Mouse (Mus musculus) MEL (cell line): Measurements from ENCODE around the gene Cep295nl. TPM values are rescaled to one million over a fixed set of nuclear protein-coding genes. Genes with fewer than 3 reads are reported as not detected.

Experiments
- DNase-seq: peaks from one replicate; pipeline ENCODE4 v3.0.0; 2011; ENCODE audit warnings: low read depth, low spot score
- H3K27ac ChIP-seq: 2 replicates; pipeline ENCODE4 v1.5.1; 2012; ENCODE audit warnings: low read depth, mild to moderate bottlenecking, control low read depth, low read length, moderate library complexity; ENCODE audit not compliant: control insufficient read depth
- H3K27me3 ChIP-seq, 2 experiments: fragments of 150-350 bp in 1 of 2; sonication (generic) in 1 of 2; 2 replicates each; pipeline ENCODE4 v1.6.1; 2012; ENCODE audit warnings: low read length in 2 of 2, mild to moderate bottlenecking in 2 of 2, improper control_type of control experiment in 1 of 2, moderate library complexity in 1 of 2; ENCODE audit not compliant: insufficient read depth in 2 of 2, control insufficient read depth in 1 of 2
- H3K36me3 ChIP-seq, 2 experiments: 2 replicates each; pipeline ENCODE4 v1.6.1; 2012 to 2014; ENCODE audit warnings: low read length in 2 of 2, improper control_type of control experiment in 1 of 2, inconsistent platforms in 1 of 2, mild to moderate bottlenecking in 1 of 2; ENCODE audit not compliant: insufficient read depth in 2 of 2, control insufficient read depth in 1 of 2
- H3K4me1 ChIP-seq, 2 experiments: fragments of 150-350 bp in 1 of 2; sonication (generic) in 1 of 2; 2 replicates each; pipeline ENCODE4 v1.6.1; 2012; ENCODE audit warnings: low read length in 2 of 2, improper control_type of control experiment in 1 of 2, mild to moderate bottlenecking in 1 of 2; ENCODE audit not compliant: insufficient read depth in 2 of 2, control insufficient read depth in 1 of 2
- H3K4me3 ChIP-seq, 2 experiments: fragments of 150-350 bp in 1 of 2; sonication (generic) in 1 of 2; 2 replicates each; pipeline ENCODE4 v1.5.1; 2012; ENCODE audit warnings: low read depth in 2 of 2, low read length in 2 of 2, mild to moderate bottlenecking in 2 of 2, moderate library complexity in 2 of 2, control low read depth in 1 of 2, improper control_type of control experiment in 1 of 2; ENCODE audit not compliant: control insufficient read depth in 1 of 2, insufficient read depth in 1 of 2
- H3K79me2 ChIP-seq: 2 replicates; pipeline ENCODE4 v1.6.1; 2012; ENCODE audit warnings: mild to moderate bottlenecking, low read length, moderate library complexity; ENCODE audit not compliant: control insufficient read depth, poor library complexity, insufficient read depth
- H3K9ac ChIP-seq: 2 replicates; pipeline ENCODE4 v1.6.1; 2012; ENCODE audit warnings: low read depth, mild to moderate bottlenecking, control low read depth, low read length, moderate library complexity; ENCODE audit not compliant: control insufficient read depth, poor library complexity, severe bottlenecking
- H3K9me3 ChIP-seq: fragments of 150-350 bp; sonication (generic); replicated peaks from 2 replicates; pipeline ENCODE4 v1.6.1; 2012; ENCODE audit warnings: mild to moderate bottlenecking, low read length, improper control_type of control experiment, moderate library complexity; ENCODE audit not compliant: insufficient read depth
- CHD2 ChIP-seq: IDR thresholded peaks from 2 replicates; pipeline ENCODE4 v1.6.1; 2011; ENCODE audit warnings: low read length, improper control_type of control experiment
- E2F4 ChIP-seq: IDR thresholded peaks from 2 replicates; pipeline ENCODE4 v1.6.1; 2011; ENCODE audit warnings: low read depth, low read length, improper control_type of control experiment, borderline replicate concordance
- ELF1 ChIP-seq: IDR thresholded peaks from 2 replicates; pipeline ENCODE4 v1.6.1; 2014; ENCODE audit warnings: low read depth, mild to moderate bottlenecking, inconsistent platforms, low read length, improper control_type of control experiment, moderate library complexity
- EP300 ChIP-seq, 2 experiments: IDR thresholded peaks; 2 replicates each; pipeline ENCODE4 v1.6.1; 2011; ENCODE audit warnings: improper control_type of control experiment in 2 of 2, low read length in 2 of 2, low read depth in 1 of 2, mild to moderate bottlenecking in 1 of 2
- ETS1 ChIP-seq: IDR thresholded peaks from 2 replicates; pipeline ENCODE4 v1.6.1; 2012; ENCODE audit warnings: low read depth, mild to moderate bottlenecking, inconsistent platforms, low read length, improper control_type of control experiment, moderate library complexity
- GATA1 ChIP-seq: IDR thresholded peaks from 2 replicates; pipeline ENCODE4 v1.6.1; 2011; ENCODE audit warnings: low read depth, low read length, improper control_type of control experiment
- JUND ChIP-seq: IDR thresholded peaks from 2 replicates; pipeline ENCODE4 v1.6.1; 2011; ENCODE audit warnings: low read depth, mild to moderate bottlenecking, improper control_type of control experiment, low read length
- MAFK ChIP-seq: IDR thresholded peaks from 2 replicates; pipeline ENCODE4 v1.6.1; 2011; ENCODE audit warnings: low read depth, mild to moderate bottlenecking, low read length, improper control_type of control experiment, borderline replicate concordance
- MAX ChIP-seq: IDR thresholded peaks from 2 replicates; pipeline ENCODE4 v1.6.1; 2011; ENCODE audit warnings: low read length, improper control_type of control experiment
- MEF2A ChIP-seq: IDR thresholded peaks from 2 replicates; pipeline ENCODE4 v1.6.1; 2014; ENCODE audit warnings: low read depth, mild to moderate bottlenecking, inconsistent platforms, low read length, improper control_type of control experiment; ENCODE audit not compliant: poor library complexity, insufficient replicate concordance, severe bottlenecking; ENCODE audit errors: extremely low read depth
- MXI1 ChIP-seq: IDR thresholded peaks from 2 replicates; pipeline ENCODE4 v1.6.1; 2011; ENCODE audit warnings: mild to moderate bottlenecking, low read depth, low read length, improper control_type of control experiment
- MYC ChIP-seq: IDR thresholded peaks from 2 replicates; pipeline ENCODE4 v1.6.1; 2011; ENCODE audit warnings: low read depth, mild to moderate bottlenecking, low read length, improper control_type of control experiment, moderate library complexity
- NELFE ChIP-seq: IDR thresholded peaks from 2 replicates; pipeline ENCODE4 v1.6.1; 2011; ENCODE audit warnings: low read depth, low read length, improper control_type of control experiment
- NRF1 ChIP-seq: IDR thresholded peaks from 2 replicates; pipeline ENCODE4 v1.6.1; 2014; ENCODE audit warnings: low read depth, mild to moderate bottlenecking, inconsistent platforms, low read length, improper control_type of control experiment, moderate library complexity; ENCODE audit not compliant: poor library complexity, insufficient read depth, severe bottlenecking
- POLR2AphosphoS2 ChIP-seq: IDR thresholded peaks from 2 replicates; pipeline ENCODE4 v1.6.1; 2011; ENCODE audit warnings: low read length, improper control_type of control experiment
- RAD21 ChIP-seq: IDR thresholded peaks from 2 replicates; pipeline ENCODE4 v1.6.1; 2011; ENCODE audit warnings: mild to moderate bottlenecking, low read depth, low read length, improper control_type of control experiment
- RCOR1 ChIP-seq: IDR thresholded peaks from 2 replicates; pipeline ENCODE4 v1.6.1; 2012; ENCODE audit warnings: low read depth, mild to moderate bottlenecking, inconsistent platforms, low read length, improper control_type of control experiment
- SMC3 ChIP-seq: IDR thresholded peaks from 2 replicates; pipeline ENCODE4 v1.6.1; 2011; ENCODE audit warnings: low read depth, low read length, improper control_type of control experiment
- TAL1 ChIP-seq: IDR thresholded peaks from 2 replicates; pipeline ENCODE4 v1.6.1; 2012; ENCODE audit warnings: mild to moderate bottlenecking, inconsistent platforms, low read length, moderate library complexity, mixed read lengths
- TCF12 ChIP-seq: IDR thresholded peaks from 2 replicates; pipeline ENCODE4 v1.6.1; 2014; ENCODE audit warnings: low read depth, mild to moderate bottlenecking, inconsistent platforms, low read length, improper control_type of control experiment, moderate library complexity
- USF1 ChIP-seq: IDR thresholded peaks from 2 replicates; pipeline ENCODE4 v1.6.1; 2014; ENCODE audit warnings: low read depth, mild to moderate bottlenecking, inconsistent platforms, low read length, improper control_type of control experiment, moderate library complexity
- ZC3H11A ChIP-seq: IDR thresholded peaks from 2 replicates; pipeline ENCODE4 v1.6.1; 2012; ENCODE audit warnings: low read depth, mild to moderate bottlenecking, inconsistent platforms, low read length, improper control_type of control experiment
- ZKSCAN1 ChIP-seq: IDR thresholded peaks from 2 replicates; pipeline ENCODE4 v1.6.1; 2012; ENCODE audit warnings: low read depth, mild to moderate bottlenecking, inconsistent platforms, low read length, improper control_type of control experiment, moderate library complexity
- polyA plus RNA-seq, 2 experiments: library from polyadenylated mRNA; stranded (reverse) in 1 of 2; unstranded in 1 of 2; fragments of >175 nt in 1 of 2; fragments of >200 nt in 1 of 2; gene quantifications; 2 replicates each; pipeline versions ENCODE4 v1.2.1 to v1.2.4; 2012; ENCODE audit warnings: low replicate concordance in 2 of 2, low read depth in 1 of 2; ENCODE audit not compliant: insufficient read length in 2 of 2, insufficient read depth in 1 of 2, missing spikeins in 1 of 2
- total RNA-seq: library from RNA; depleted of rRNA; stranded (reverse); fragments of 300-350 nt; gene quantifications from 2 replicates; pipeline ENCODE4 v1.2.3, GENCODE M21; 2012

Gene Cep295nl
- total and polyA plus RNA-seq, 3 experiments, result not detected

- TF ChIP-seq ZC3H11A (no peak), MYC (peak; percentile 100), JUND (no peak), MAFK (no peak), CHD2 (no peak), MXI1 (peak; percentile 100), ZKSCAN1 (no peak), MEF2A (no peak), SMC3 (no peak), TAL1 (no peak), E2F4 (no peak), USF1 (peak; percentile 88), POLR2AphosphoS2 (peak; percentile 99), NRF1 (peak; percentile 89)
Observed at GRCm38 (mm10) chr11:118289999-118290889, 52.1 kb downstream of the Cep295nl start, which contains the start of gene Usp36 (continued).

- Histone ChIP-seq H3K27me3 (peaks cover 0 to 9% of the 10 kb centered on the region in 2 experiments; a peak in 2 of 4 replicates), H3K79me2 (peaks cover 30% of the 10 kb centered on the region), H3K4me1 (peaks cover 0 to 14% of the 10 kb centered on the region in 2 experiments; a peak in 2 of 4 replicates), H3K9ac (peak overlapping the region; percentile 90), H3K36me3 (peaks cover 0 to 11% of the 10 kb centered on the region in 2 experiments; a peak in 2 of 4 replicates), H3K27ac (peak overlapping the region; percentile 63), H3K4me3 (peak overlapping the region; percentile 84 to 91), H3K9me3 (no peaks in the 10 kb centered on the region)
- TF ChIP-seq EP300 (IDR thresholded peaks at IDR 0.05; ENCODE audit: low read depth in 1 of 2, low read length in 2 of 2) (0 out of 4 replicates have a peak, but pooled peaks of 1 of the 2 experiments have one; percentile 7), ETS1 (no peak), RCOR1 (no peak), GATA1 (no peak), MXI1 (no peak), POLR2AphosphoS2 (no peak), NELFE (no peak), RAD21 (no peak), ELF1 (no peak), MAX (no peak), ZC3H11A (no peak), SMC3 (peak; percentile 2; the same call in 1 of the 2 replicates), TCF12 (no peak; the same call in 1 of the 2 replicates)
- no peak for DNase-seq
Observed at GRCm38 (mm10) chr11:118289562-118289961, 52.7 kb downstream of the Cep295nl start.
